Mouse (Mus musculus): Measurements from ENCODE around the gene Iqsec3. TPM values are rescaled to one million over a fixed set of nuclear protein-coding genes. Genes with fewer than 3 reads are reported as not detected.

Iqsec3 gene
- polyA plus RNA-seq (2014; fragmentation: Nextera tagmentation; extraction: Ambion mirVana), result 0.03 TPM in 1 of 2 replicates, not detected in the other

DNA sequence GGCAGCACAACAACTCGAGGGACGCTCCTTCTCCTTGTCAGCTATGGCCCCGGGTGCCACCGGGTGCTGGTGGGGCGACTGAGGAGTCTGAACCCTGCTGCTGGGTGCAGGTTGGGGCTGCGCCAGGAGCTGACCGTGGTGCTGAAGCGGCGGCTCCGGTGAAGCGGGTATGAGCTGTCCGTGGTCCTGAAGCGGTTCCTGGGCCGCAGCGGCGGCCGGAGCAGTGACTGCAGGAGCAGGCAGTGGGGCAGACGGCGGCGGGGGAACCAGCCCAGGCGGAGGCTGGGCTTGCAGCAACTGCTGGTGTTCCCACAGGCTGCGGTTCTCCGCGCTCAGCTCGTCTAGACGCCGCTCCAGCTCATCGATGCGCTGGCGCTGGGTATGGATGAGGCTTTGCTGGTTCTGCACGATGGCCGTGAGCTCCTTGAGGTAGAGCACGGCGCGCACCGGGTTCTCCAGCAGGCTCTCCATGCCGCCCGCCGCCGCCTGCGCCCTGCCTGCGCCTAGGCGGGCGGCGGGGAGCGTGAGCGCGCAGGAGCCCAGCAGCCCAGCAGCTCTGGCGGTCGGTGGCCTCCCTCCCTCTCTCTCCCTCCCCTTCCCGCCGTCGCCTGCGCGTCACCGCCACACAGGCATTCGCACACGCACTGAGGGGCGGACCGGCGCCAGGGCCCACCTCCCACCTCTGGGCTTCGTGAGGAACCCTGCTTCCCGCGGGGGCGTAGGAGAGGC lies at the start of gene Iqsec3:
Gene Iqsec3, minus strand, starts transcription at position 586 of the 729 bp plus-strand sequence.
- peak; percentile 92 for DNase-seq (ENCODE audit: low spot score)
- H3K27me3 ChIP-seq (replicated peaks; ENCODE audit: control insufficient read depth, insufficient read depth, low read length), result peaks cover 28% of the 10 kb centered on the region
- no peak within 1 kb of the TSS for H3K27ac ChIP-seq (ENCODE audit: low read depth, low read length)
- H3K4me1 ChIP-seq (replicated peaks; ENCODE audit: control insufficient read depth, insufficient read depth, low read length), result no peaks in the 10 kb centered on the region
- H3K4me3 ChIP-seq (ENCODE audit: low read depth, low read length), result peak within 1 kb of the TSS; percentile 31
- H3K36me3 ChIP-seq (ENCODE audit: control insufficient read depth, insufficient read depth, low read length), result no peaks in the 10 kb centered on the region
- H3K4me2 ChIP-seq, result peak within 1 kb of the TSS; percentile 64
- no peaks in the 10 kb centered on the region for H3K9me3 ChIP-seq (ENCODE audit: control insufficient read depth, low read length)
- peak; percentile 73 for ATAC-seq (replicated peaks; ENCODE audit: low FRiP score)
- WGBS, result 1% methylated on average over 60 of the region's 65 CpGs
- H3K9ac ChIP-seq (ENCODE audit: low read depth, low read length), result no peak within 1 kb of the TSS

DNA sequence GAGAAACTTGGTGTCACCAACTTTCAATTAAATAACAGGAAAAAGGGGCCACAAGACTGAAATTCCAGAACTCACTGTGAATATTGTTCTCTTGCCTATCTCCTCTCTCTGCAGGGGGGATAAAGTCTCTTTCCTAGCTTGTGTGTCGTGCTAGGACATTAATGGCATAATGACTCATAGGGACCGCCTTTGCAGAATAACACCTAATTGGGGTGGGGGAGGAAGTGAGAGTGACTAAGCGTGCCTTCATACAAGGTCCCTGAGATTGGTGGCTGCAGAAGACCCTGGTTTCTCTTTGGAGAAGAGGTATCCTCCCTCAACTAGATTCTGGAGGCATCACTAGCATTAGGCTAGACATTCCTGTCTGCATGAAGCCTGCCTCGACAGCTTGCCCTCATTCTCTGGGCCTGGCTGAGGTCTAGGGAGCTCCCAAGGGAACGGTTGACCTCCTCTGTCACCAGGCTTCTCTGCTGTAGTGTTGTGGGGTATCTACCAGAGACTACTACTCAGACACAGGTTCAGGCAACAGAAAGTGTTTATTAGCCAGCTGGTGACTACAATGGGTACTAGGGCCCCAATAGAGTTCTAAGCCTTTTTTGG lies 48.7 kb upstream of the Iqsec3 start:
- Histone ChIP-seq H3K9me3 (ENCODE audit: control insufficient read depth, low read length) (no peaks in the 10 kb centered on the region), H3K4me1 (replicated peaks; ENCODE audit: control insufficient read depth, insufficient read depth, low read length) (no peaks in the 10 kb centered on the region), H3K27me3 (replicated peaks; ENCODE audit: control insufficient read depth, insufficient read depth, low read length) (no peaks in the 10 kb centered on the region), H3K4me2 (no peak overlapping the region), H3K4me3 (ENCODE audit: low read depth, low read length) (no peak overlapping the region), H3K27ac (ENCODE audit: low read depth, low read length) (no peak overlapping the region), H3K9ac (ENCODE audit: low read depth, low read length) (no peak overlapping the region), H3K36me3 (ENCODE audit: control insufficient read depth, insufficient read depth, low read length) (no peaks in the 10 kb centered on the region)
- 62% methylated on average over 5 of the region's 5 CpGs for WGBS
- DNase-seq (ENCODE audit: low spot score), result no peak
- ATAC-seq (replicated peaks; ENCODE audit: low FRiP score), result no peak

DNA sequence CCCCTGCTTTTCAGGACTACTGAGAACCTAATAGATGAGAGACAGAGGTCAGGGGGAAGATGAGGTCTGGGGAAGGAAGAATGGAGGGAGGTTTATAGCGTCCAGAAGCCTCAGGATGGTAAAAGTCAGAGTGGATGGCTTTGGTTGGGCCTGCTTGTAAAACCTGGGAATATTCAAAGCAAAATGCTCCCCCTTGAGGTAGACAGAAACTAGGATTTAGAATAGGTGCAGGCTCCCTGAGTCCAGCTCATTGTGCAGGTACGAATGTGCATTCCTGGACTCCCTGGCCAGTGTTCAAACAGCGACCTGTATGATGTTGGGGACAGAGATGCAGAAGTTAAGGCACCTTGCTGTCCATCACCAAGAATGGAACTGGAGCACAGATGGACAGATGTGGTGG lies 47.6 kb upstream of the Iqsec3 start:
- Histone ChIP-seq H3K27me3 (replicated peaks; ENCODE audit: control insufficient read depth, insufficient read depth, low read length) (no peaks in the 10 kb centered on the region), H3K36me3 (ENCODE audit: control insufficient read depth, insufficient read depth, low read length) (no peaks in the 10 kb centered on the region), H3K4me3 (ENCODE audit: low read depth, low read length) (no peak overlapping the region), H3K4me2 (no peak overlapping the region), H3K9ac (ENCODE audit: low read depth, low read length) (no peak overlapping the region), H3K27ac (ENCODE audit: low read depth, low read length) (no peak overlapping the region), H3K4me1 (replicated peaks; ENCODE audit: control insufficient read depth, insufficient read depth, low read length) (no peaks in the 10 kb centered on the region), H3K9me3 (ENCODE audit: control insufficient read depth, low read length) (no peaks in the 10 kb centered on the region)
- ATAC-seq (replicated peaks; ENCODE audit: low FRiP score) (no peak), DNase-seq (ENCODE audit: low spot score) (no peak)
- 59% methylated on average over 3 of the region's 3 CpGs for WGBS

DNA sequence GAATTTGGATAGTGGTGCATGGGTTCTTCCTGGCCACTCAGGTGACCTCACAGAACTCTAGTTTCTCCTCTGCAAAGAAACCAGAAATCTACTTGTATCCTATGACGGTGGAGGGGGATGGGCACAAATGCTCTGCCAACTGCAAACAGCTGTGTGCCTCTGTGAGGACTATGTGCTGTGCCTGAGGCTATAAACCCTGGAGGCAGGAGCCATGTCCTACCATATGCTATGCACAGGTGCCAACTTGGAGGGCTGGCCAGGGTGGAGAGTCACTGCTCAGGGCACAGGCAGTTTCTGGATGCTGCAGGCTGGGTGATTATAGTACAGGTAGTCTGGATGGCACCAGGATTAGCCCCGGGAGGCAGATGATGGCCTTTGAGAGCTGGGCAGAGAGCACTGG lies 46.4 kb upstream of the Iqsec3 start:
- H3K36me3 ChIP-seq (ENCODE audit: control insufficient read depth, insufficient read depth, low read length), result no peaks in the 10 kb centered on the region
- no peak for DNase-seq (ENCODE audit: low spot score)
- WGBS, result 63% methylated on average over 2 of the region's 2 CpGs
- no peak overlapping the region for H3K27ac ChIP-seq (ENCODE audit: low read depth, low read length)
- no peaks in the 10 kb centered on the region for H3K27me3 ChIP-seq (replicated peaks; ENCODE audit: control insufficient read depth, insufficient read depth, low read length)
- no peak overlapping the region for H3K4me3 ChIP-seq (ENCODE audit: low read depth, low read length)
- H3K9me3 ChIP-seq (ENCODE audit: control insufficient read depth, low read length), result no peaks in the 10 kb centered on the region
- H3K4me1 ChIP-seq (replicated peaks; ENCODE audit: control insufficient read depth, insufficient read depth, low read length), result no peaks in the 10 kb centered on the region
- no peak overlapping the region for H3K9ac ChIP-seq (ENCODE audit: low read depth, low read length)
- no peak for ATAC-seq (replicated peaks; ENCODE audit: low FRiP score)
- no peak overlapping the region for H3K4me2 ChIP-seq

GRCm38 (mm10) chr6:121519266-121519810 lies 45.9 kb upstream of the Iqsec3 start:
- Histone ChIP-seq H3K27me3 (replicated peaks; ENCODE audit: control insufficient read depth, insufficient read depth, low read length) (no peaks in the 10 kb centered on the region), H3K9ac (ENCODE audit: low read depth, low read length) (no peak overlapping the region), H3K27ac (ENCODE audit: low read depth, low read length) (no peak overlapping the region), H3K4me2 (no peak overlapping the region), H3K36me3 (ENCODE audit: control insufficient read depth, insufficient read depth, low read length) (no peaks in the 10 kb centered on the region), H3K9me3 (ENCODE audit: control insufficient read depth, low read length) (no peaks in the 10 kb centered on the region), H3K4me1 (replicated peaks; ENCODE audit: control insufficient read depth, insufficient read depth, low read length) (no peaks in the 10 kb centered on the region), H3K4me3 (ENCODE audit: low read depth, low read length) (no peak overlapping the region)
- ATAC-seq (replicated peaks; ENCODE audit: low FRiP score) (no peak), DNase-seq (ENCODE audit: low spot score) (no peak)
- WGBS, result 68% methylated on average over 5 of the region's 5 CpGs

DNA sequence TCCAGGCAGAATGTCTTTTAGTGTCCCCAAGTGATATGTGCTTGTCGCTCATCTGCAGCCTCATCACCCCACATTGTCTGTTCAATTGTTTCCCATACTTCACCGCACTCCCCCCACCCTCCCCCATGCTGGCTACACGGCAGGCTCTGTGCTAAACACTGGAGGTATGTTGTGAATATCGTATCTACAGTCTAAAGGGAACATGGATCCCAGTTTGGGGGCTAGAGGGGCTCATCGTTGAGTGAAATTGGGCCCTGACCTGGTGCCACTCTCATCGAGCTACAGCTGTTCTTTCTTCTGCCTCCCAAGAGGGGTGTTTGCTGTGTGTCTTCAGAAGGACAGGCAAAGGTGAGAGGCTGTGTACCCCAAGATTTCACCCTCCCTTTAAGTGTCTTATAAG lies 44.2 kb upstream of the Iqsec3 start:
- Histone ChIP-seq H3K9me3 (ENCODE audit: control insufficient read depth, low read length) (no peaks in the 10 kb centered on the region), H3K9ac (ENCODE audit: low read depth, low read length) (no peak overlapping the region), H3K27ac (ENCODE audit: low read depth, low read length) (no peak overlapping the region), H3K4me3 (ENCODE audit: low read depth, low read length) (no peak overlapping the region), H3K4me1 (replicated peaks; ENCODE audit: control insufficient read depth, insufficient read depth, low read length) (no peaks in the 10 kb centered on the region), H3K27me3 (replicated peaks; ENCODE audit: control insufficient read depth, insufficient read depth, low read length) (no peaks in the 10 kb centered on the region), H3K36me3 (ENCODE audit: control insufficient read depth, insufficient read depth, low read length) (no peaks in the 10 kb centered on the region), H3K4me2 (no peak overlapping the region)
- ATAC-seq (replicated peaks; ENCODE audit: low FRiP score) (no peak), DNase-seq (ENCODE audit: low spot score) (no peak)
- 77% methylated on average over 6 of the region's 6 CpGs for WGBS

- H3K36me3 ChIP-seq (ENCODE audit: control insufficient read depth, insufficient read depth, low read length), result no peaks in the 10 kb centered on the region
- H3K9me3 ChIP-seq (ENCODE audit: control insufficient read depth, low read length), result no peaks in the 10 kb centered on the region
These were observed 36.9 kb upstream of the Iqsec3 start for GRCm38 (mm10) chr6:121510381-121510780.

GRCm38 (mm10) chr6:121509871-121510270 lies 36.4 kb upstream of the Iqsec3 start:
- H3K36me3 ChIP-seq (ENCODE audit: control insufficient read depth, insufficient read depth, low read length), result no peaks in the 10 kb centered on the region
- H3K4me1 ChIP-seq (replicated peaks; ENCODE audit: control insufficient read depth, insufficient read depth, low read length), result no peaks in the 10 kb centered on the region
- no peak overlapping the region for H3K4me2 ChIP-seq
- no peak overlapping the region for H3K9ac ChIP-seq (ENCODE audit: low read depth, low read length)
- no peaks in the 10 kb centered on the region for H3K9me3 ChIP-seq (ENCODE audit: control insufficient read depth, low read length)
- H3K4me3 ChIP-seq (ENCODE audit: low read depth, low read length), result no peak overlapping the region
- ATAC-seq (replicated peaks; ENCODE audit: low FRiP score) (no peak), DNase-seq (ENCODE audit: low spot score) (no peak)
- no peaks in the 10 kb centered on the region for H3K27me3 ChIP-seq (replicated peaks; ENCODE audit: control insufficient read depth, insufficient read depth, low read length)
- 79% methylated on average over 7 of the region's 7 CpGs for WGBS
- H3K27ac ChIP-seq (ENCODE audit: low read depth, low read length), result no peak overlapping the region

More at GRCm38 (mm10) chr6:121510381-121510780, 36.9 kb upstream of the Iqsec3 start:
- no peak overlapping the region for H3K4me2 ChIP-seq
- H3K4me3 ChIP-seq (ENCODE audit: low read depth, low read length), result no peak overlapping the region
- DNase-seq (ENCODE audit: low spot score), result no peak
- H3K27me3 ChIP-seq (replicated peaks; ENCODE audit: control insufficient read depth, insufficient read depth, low read length), result no peaks in the 10 kb centered on the region
- no peak overlapping the region for H3K9ac ChIP-seq (ENCODE audit: low read depth, low read length)
- H3K27ac ChIP-seq (ENCODE audit: low read depth, low read length), result no peak overlapping the region
- no peak for ATAC-seq (replicated peaks; ENCODE audit: low FRiP score)
- no peaks in the 10 kb centered on the region for H3K4me1 ChIP-seq (replicated peaks; ENCODE audit: control insufficient read depth, insufficient read depth, low read length)
- WGBS, result 82% methylated on average over 3 of the region's 3 CpGs

- Histone ChIP-seq H3K4me3 (ENCODE audit: low read depth, low read length) (no peak overlapping the region), H3K9me3 (ENCODE audit: control insufficient read depth, low read length) (no peaks in the 10 kb centered on the region), H3K4me1 (replicated peaks; ENCODE audit: control insufficient read depth, insufficient read depth, low read length) (no peaks in the 10 kb centered on the region), H3K9ac (ENCODE audit: low read depth, low read length) (no peak overlapping the region), H3K4me2 (no peak overlapping the region), H3K27me3 (replicated peaks; ENCODE audit: control insufficient read depth, insufficient read depth, low read length) (no peaks in the 10 kb centered on the region), H3K27ac (ENCODE audit: low read depth, low read length) (no peak overlapping the region), H3K36me3 (ENCODE audit: control insufficient read depth, insufficient read depth, low read length) (no peaks in the 10 kb centered on the region)
- DNase-seq (ENCODE audit: low spot score), result no peak
- WGBS, result 60% methylated on average over 5 of the region's 5 CpGs
- ATAC-seq (replicated peaks; ENCODE audit: low FRiP score), result no peak
These were observed 34.8 kb upstream of the Iqsec3 start for GRCm38 (mm10) chr6:121508266-121508665.
